Mouse (Mus musculus): ENCODE measurements around the gene Rxfp3. TPM values are rescaled to one million over a fixed set of nuclear protein-coding genes. Genes with fewer than 3 reads are reported as not detected.

The Rxfp3 gene
- not detected in 2 replicates for total RNA-seq (2015)
- not detected in 2 replicates for total RNA-seq (2017)

DNA sequence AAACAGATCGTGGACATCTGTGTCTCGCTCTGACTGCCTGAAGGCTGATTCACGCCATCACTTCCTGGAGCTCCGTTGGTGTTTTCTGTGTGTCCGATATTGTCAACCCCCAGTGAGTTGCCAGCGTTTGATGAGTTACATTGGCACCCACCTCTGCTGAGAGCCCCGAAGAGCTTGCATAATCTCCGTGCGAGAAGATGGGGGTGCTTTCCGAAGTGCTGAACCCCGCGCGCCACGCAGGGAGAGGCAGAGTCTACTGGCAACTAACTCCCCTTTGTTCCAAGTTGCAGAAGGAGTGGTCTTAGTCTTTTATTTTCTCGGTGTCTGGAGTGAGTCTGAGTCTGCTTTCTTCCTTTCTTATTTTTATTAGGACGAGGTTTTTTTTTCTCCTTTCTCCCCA is at the start of gene Rxfp3:
TSS of gene Rxfp3 (minus strand) at position 281 of the 400 bp plus-strand sequence.
- no peak for ATAC-seq (replicated peaks; ENCODE audit: poor library complexity)

DNA sequence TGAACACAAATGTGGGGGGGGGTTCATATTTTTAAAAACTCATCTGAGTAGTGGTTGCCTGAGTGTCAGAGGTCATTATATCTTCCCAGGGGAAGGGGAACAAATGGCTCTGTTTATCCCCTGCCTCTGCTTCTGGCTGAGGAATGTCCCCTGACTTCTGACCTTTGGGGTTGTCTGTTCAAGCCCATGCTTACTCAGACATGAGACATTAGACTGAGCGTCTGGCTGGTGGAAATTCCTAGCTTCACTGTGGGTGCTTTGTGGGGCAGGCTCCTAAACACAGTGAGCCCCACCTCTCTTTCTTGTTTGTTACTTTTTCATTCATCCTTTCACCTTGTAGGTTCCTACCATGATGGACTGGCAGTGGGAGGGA is 47.2 kb upstream of the Rxfp3 start:
- ATAC-seq (replicated peaks; ENCODE audit: poor library complexity), result no peak

DNA sequence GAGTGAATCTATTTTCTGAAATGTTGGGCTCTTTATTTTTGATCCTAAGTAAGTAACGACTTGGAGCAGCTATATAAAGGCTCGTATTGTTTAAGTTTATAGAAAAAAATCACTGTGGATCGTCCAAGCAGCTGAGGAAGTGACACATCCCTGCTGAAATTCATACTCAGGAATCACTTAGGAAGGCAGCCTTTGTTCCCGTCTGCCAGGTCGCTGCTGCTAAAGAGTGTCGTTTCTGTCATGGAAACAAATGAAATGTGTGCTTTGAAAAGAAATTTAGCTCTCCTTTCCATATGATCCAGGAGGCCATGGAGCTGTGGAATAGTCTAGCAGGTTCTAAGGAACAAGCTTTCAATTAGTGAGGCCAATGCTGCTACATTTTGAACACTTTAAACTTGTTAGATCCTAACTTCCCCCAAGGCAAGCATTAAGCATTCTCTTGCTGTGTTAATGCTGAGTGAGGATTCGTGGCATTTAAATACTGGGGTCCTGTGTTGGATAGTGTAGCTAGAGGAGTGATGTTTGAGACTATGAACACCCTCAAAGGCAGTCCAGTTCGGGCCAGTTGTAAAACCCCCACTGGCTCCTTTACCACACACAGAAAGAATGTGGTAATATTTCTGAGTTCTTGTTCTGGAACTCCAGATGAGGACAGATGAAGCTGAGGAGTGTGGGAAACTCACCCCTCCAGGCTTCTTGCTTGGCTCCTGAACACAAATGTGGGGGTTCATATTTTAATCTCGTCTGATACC is 46.6 kb upstream of the Rxfp3 start:
- ATAC-seq (replicated peaks; ENCODE audit: poor library complexity), result no peak

DNA sequence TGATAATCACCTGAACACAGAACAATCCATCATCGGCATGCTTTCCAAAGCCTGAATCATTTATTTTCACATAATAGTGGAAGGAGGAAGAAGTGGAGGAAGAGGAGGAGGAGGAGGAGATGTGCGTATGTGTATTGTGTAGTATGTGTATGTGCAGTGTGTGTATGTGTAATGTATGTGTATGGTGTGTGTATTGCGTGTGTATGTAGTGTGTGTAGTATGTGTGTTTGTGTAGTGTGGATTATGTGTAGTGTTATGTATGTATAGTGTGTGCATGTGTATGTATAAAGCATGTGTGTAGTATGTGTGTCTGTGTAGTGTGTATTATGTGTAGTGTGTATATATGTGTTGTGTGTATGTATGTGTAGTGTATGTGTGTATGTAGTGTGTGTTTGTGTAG is 45.9 kb upstream of the Rxfp3 start:
- ATAC-seq (replicated peaks; ENCODE audit: poor library complexity), result no peak

DNA sequence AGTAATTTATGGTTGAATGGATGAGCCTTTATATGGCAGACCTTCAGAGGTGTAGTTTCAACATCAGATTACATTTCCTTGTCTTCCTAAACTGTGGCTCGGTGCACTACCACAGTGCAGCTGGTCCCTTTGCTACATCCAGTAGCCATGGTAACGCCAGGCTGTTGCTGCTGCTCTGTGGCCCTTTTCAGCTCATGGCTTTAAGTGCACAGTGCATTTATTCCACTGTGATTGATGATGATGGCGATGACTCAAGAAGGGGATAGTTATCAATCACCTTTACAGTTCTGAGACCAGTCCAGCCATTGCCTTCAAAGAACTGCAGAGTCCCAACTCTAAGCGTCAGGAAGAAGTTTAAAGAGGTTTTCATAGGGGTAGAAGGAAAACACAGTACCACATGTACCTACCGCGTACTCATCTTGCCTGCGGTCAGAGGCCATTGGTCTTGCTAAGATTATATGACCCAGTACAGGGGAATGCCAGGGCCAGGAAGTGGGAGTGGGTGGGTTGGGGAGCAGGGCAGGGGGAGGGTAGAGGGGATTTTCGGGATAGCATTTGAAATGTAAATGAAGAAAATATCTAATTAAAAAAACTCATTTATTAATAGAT is 45.3 kb upstream of the Rxfp3 start:
- no peak for ATAC-seq (replicated peaks; ENCODE audit: poor library complexity)

DNA sequence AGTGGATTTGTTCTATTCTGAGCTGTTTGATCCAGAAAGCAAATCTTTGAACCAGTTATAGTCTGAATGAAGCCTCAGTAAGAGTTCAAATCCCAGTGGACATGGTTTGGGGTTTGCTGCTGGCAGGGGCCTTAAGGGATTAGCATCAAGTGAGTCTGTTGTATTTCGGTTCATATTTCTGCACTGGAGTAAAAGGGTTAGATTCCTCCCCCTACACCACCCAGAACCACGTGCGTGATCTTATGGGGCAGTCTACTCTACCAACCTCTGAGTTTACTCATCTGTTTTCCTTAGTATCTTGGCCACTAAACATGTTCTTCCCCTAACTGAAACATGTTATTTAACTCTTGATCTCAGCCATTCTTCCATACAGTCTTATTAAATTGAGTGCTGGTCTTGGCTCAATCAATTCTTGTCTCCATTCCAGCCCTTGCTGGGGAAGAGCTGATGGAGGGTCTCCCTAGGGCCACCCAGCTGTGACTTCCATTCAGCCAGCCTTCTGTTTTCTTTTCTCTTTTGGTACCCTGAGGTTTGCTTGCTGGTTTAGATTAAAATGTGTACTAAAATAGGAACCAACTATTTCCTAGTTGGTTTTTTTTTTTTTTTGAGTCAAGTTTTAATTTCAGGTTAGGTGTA is 38.1 kb upstream of the Rxfp3 start:
- no peak for ATAC-seq (replicated peaks; ENCODE audit: poor library complexity)

DNA sequence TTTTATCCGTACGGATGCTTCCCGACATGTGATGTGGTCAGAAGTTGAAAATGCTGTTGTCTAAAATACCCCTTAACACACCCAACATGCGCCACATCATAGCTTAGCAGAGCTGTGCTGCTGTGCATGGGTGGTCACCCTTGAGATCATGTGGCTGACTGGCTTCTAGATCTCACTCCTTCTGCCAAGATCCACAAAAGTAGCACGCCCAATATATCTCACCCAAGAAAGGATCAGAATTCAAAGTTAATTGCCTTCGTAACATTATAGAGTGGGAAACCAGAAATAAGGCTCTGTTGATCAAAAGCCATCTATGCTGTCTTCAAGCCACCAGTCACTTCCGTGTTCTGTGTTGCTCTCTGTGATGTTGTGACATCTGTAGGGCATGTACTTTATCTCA is 30.1 kb upstream of the Rxfp3 start:
- no peak for ATAC-seq (replicated peaks; ENCODE audit: poor library complexity)

DNA sequence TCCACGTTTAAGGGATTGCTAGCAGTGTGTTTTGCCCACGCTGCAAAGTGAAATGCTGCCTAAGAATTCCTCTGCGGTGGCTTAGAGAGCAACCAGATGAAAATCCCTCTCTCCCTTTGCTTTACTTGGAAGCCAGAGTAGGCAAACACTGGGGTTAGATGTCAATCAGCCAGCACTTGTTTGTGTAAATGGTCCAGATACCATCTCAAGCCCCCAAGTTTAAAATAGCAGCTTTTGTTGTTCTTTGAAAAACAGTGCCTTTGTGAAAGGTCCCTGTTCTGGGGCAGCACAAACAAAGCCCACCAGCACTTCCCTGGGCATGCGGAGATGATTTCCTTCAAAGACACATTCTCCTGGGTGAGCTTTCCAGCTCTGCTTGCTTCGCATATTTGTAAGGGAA is 28.5 kb upstream of the Rxfp3 start:
- no peak for ATAC-seq (replicated peaks; ENCODE audit: poor library complexity)

DNA sequence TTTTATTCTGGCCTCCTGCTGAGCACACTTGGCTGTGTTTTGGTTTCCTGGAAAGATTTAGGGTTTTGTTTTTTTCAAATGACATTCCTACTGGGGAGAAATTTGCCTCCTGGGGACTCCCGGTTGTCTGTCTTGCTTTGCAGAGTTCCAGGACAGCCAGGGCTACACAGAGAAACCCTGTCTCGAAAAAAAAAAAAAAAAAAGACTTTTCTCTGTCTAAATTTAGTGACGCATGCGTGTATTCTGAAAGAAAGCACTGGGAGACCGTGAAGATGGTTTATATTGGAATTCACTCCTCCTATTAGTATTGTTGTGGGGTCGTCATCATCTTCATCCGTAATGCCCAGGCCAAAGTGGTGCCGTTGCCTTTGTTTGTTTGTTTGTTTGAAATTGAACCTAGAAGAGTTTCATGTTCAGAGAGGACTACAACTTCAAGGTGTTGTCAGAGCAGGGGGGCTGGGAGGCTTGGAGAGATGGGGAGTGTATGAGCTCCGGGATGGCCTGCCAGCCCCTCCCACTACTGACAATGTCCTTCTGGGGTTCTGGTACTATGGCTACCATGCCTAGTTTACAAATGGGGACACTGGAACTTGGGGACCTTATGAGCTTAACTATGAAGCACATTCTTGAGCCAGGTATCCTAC is 27.9 kb upstream of the Rxfp3 start:
- no peak for ATAC-seq (replicated peaks; ENCODE audit: poor library complexity)

DNA sequence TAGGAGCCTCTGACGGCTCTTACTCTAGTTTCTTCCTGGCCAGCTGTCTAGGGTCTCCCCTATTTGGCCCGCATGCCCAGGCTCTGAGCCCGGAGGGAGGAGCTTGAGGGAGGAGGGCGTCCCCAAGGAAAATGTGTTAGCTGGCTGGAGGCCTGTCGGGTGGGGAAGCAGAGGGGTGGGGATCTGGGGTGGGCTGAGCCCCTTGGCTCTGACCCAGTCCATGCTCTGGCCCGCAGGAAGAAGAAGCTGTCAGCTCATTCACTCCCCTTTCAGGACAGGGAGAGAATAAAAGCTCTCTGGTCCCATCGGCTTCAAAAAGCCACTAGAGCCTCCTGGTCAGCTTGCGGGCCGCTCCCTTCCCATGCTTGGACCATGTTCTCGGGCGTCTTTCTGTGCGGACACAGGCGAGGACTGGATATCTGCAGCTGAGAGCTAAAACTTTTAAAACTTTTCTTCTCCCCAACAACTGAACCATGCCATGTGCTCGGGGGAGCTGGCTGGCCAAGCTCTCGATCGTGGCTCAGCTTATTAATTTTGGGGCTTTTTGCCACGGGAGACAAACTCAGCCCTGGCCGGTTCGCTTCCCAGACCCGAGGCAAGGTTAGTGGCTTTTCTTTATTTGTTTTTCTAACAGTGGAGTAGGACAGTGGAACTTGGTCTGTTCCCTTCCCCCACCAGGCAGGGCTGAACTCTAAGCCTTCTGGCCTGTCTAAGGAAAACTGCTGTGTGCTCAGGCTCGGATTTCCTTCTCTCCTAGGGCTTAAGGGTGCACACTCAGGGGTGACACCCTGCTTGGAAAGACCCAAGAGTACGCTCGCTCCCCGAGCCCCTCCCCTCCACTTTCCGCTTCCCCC is 27.0 kb upstream of the Rxfp3 start, which contains the start of gene Adamts12:
TSS of gene Adamts12 (plus strand) at position 233 of the 854 bp plus-strand sequence.
- peak; percentile 37; the same call in 1 of the 2 replicates for ATAC-seq (replicated peaks; ENCODE audit: poor library complexity)

DNA sequence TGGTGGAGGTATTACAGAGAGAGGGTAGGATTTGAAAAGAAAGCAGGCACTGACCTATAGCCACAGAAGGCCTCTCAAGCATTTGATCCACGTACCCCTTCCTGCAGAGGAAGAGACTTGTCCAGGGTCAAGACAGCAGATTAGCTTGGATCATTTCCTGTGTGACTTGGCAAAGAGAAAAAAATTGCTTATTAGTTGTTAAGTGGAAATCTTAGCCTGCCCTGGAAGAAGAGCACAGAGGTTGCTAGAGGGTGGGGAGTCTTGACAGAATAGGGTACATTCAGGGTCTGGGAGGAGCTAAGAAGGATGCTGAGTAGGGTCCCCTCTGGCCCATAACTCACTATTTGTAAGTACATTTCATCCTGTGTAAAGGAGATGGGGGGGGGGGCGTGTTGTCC is 26.4 kb upstream of the Rxfp3 start:
- ATAC-seq (replicated peaks; ENCODE audit: poor library complexity), result no peak

DNA sequence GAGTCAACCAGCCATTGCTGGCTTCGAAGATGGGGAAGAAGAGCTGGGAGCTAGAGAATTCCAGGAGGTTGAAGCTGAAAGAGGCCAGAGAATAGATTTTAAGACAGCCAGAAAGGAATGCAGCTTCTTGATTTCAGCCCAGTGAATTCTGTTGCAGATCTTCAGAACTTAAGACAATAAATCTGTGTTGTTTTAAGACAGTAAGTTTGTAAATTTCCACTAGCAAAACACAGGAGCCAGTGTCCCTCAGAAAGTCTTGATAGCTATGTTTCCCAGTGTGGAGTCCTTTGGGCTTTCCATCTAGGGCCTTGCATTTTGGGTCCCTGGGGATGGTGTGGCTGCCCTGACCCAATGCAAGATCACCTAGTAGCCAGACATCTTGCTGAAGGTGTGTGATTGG is 25.1 kb upstream of the Rxfp3 start:
- no peak for ATAC-seq (replicated peaks; ENCODE audit: poor library complexity)

DNA sequence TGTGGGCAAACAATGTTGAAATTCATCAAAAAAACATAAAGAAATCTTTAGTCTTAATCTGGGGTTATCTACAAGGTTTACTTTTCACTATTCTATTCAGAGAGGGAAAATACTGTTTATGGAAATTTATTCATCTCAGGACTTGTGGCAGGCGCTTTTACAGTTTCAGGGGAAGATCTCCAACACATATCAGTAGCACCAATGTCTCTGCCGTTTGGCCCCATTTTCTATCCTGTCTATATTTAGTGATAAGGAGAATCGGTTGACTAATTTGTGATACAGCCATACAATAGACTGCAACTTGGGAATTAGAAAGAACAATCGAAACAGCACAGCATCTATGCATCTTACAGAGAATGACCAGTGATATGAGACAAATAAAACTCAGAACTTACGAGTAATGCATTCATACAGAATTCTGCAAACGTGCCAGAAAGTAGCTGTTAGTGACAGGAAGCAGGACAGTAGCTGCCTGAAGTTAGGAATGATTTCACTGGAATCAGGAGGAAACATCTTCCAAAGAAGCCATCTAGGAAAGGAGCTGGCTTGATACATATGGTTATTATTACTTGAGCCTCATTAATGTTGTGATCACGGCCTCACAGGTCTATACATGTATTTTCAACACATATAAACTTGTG is 16.8 kb upstream of the Rxfp3 start:
- ATAC-seq (replicated peaks; ENCODE audit: poor library complexity), result no peak

DNA sequence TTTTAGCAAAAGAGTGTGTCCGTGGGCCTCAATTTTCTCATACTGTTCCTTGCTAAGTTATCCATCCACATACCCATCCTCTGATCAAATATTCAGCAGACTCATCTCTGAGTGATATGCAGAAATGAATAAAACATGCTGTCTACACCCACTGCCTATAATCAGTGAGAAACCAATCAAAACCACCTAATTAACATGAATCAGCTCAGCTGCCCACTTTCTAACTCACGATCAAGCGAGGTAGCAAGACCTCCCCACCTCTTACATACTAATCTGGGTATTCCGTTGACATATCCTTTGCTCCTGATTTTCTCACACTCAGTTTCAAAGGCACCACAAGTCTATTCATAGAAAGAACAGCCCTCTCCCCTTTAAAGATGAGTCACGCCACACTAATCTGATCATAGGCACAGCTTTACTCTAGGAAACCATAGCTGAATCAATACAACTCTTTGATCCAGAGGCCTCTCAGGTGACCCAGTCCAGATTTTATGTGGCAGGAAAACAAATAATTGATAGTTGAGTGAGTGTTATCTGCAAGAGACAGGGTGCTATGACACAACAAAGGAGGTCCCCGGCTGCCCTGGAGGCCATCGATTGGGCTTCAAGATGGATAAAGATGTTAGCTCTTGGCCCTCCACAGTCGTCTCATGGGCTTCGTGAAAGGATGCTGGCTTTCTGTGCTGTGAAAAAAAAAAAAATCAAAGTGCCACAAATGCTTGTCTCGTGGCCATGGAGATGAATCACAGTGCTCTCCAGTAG is 16.1 kb upstream of the Rxfp3 start:
- ATAC-seq (replicated peaks; ENCODE audit: poor library complexity), result no peak

DNA sequence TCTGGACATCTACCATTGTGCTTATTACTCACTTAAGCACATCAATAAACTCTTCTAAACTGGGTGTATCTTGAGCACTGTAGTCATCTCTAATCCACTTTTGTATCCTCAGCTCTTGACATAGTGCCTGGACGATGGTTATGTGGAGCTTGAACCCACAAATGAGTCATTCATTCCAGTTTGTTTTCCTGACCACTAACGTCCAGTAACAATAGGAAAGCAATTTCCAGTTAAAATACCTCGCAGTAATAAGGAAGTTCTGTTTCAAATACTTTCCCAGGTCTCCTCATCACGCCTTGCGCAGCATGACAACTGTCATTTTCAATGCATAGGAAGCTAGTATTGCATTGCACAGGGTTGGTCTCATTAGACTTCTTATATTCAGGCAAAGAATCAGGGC is 5.0 kb upstream of the Rxfp3 start:
- ATAC-seq (replicated peaks; ENCODE audit: poor library complexity), result no peak

DNA sequence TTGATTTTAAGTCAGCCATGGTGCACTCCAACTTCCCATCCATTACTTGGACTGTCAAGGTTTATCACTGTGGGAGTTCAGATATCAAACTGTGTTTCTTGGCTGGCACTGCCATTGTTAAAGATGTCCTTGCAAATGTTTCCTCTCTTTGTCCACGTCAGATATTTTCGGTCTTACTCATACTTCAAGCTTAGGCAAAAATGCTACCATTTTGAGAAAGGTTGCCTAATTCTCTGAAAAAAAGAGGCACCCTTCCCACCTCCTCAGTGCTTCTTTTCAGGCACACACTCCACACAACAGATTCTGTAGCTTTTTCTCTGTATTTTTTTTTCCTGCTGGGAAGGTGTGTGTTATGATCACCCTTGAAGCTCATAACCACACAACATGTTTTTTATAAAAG is 3.4 kb upstream of the Rxfp3 start:
- ATAC-seq (replicated peaks; ENCODE audit: poor library complexity), result no peak

DNA sequence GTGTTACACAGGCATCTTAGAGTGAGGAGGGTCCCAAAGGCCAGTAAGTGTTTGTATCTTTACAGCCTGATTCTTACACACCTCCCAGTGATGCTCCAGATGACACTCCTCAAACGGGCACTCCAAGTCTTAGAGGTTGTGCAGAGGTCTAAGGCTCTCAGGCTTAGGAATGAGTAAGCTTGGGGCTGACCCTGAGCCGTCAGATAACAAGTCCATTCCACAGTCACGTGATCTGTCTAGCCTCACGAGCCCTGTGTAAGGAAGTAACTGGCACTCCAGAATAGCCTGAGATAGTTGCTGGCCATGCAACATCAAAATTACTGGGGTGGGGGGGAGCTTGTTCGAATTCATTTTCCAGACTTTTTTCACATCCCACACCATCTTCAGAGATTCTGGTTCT is 2.3 kb upstream of the Rxfp3 start:
- ATAC-seq (replicated peaks; ENCODE audit: poor library complexity), result no peak

DNA sequence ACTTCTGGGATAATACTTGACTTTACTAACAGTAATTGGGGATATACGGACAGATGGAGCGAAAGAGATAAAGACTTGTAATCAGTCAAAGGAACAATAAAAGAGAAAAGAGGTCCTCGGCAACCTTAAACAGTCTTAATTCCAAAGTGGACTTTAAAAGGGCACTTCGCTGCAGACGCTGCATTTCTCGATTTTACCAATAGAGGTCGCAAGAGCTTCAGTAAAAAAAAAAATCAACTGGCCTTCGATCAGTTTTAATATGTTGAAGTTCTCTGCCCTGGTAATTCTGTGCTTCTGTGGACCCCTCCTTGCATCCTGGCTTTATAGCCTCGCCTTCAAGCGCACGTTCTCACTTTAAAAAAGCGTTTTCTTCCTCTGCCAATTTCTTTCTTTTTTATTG is 685 bp upstream of the Rxfp3 start:
- peak; percentile 50; the same call in 1 of the 2 replicates for ATAC-seq (replicated peaks; ENCODE audit: poor library complexity)

DNA sequence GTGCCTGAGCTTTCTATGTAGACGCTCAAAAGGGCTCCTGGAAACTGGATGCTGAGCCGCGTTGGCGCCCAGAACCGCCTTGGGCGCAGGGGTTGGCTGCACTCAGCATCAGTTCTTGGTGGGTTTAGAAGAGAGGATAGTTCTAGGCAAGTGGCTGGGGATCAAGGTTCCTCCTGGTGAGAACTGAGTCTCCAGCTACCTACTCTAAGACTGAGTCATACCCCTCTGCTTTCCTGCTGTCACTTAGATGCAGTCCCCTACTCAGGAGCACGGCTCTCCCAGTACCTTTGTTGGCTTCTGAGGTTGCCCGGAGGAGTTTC is 455 bp downstream of the Rxfp3 start:
- ATAC-seq (replicated peaks; ENCODE audit: poor library complexity), result no peak

Data from megakaryocyte progenitor cell, adult 5-6 weeks (primary cell).